Mouse (Mus musculus) hindbrain, embryonic 10.5 days (tissue): ENCODE measurements around the gene Ccdc146. TPM values are rescaled to one million over a fixed set of nuclear protein-coding genes. Genes with fewer than 3 reads are reported as not detected.

Experiments
- DNase-seq: peaks from one replicate; pipeline ENCODE4 v3.0.0-alpha.2; 2017; ENCODE audit warnings: low spot score
- H3K27ac ChIP-seq: fragments of 300-500 bp; sonication (generic); 2 replicates; pipeline ENCODE4 v1.5.1; 2016; ENCODE audit warnings: mild to moderate bottlenecking, moderate library complexity
- H3K27me3 ChIP-seq: fragments of 300-500 bp; sonication (generic); 2 replicates; pipeline ENCODE4 v1.6.1; 2016; ENCODE audit warnings: mild to moderate bottlenecking; ENCODE audit not compliant: poor library complexity, insufficient read depth, severe bottlenecking
- H3K36me3 ChIP-seq: fragments of 300-500 bp; sonication (generic); 2 replicates; pipeline ENCODE4 v1.6.1; 2016; ENCODE audit warnings: mild to moderate bottlenecking, moderate library complexity
- H3K4me1 ChIP-seq: fragments of 300-500 bp; sonication (generic); replicated peaks from 2 replicates; pipeline ENCODE4 v1.6.1; 2016; ENCODE audit warnings: mild to moderate bottlenecking
- H3K4me3 ChIP-seq: fragments of 300-500 bp; sonication (generic); 2 replicates; pipeline ENCODE4 v1.5.1; 2016; ENCODE audit warnings: mild to moderate bottlenecking, moderate library complexity
- H3K9me3 ChIP-seq: fragments of 300-500 bp; sonication (generic); 2 replicates; pipeline ENCODE4 v1.6.1; 2016; ENCODE audit warnings: mild to moderate bottlenecking, moderate library complexity
- WGBS: fragments of 180-500 bp; shearing (Covaris S2); methylation state at CpG from one replicate; pipeline ENCODE4 v1.1.7; 2016; 5-methylcytosine and 5-hydroxymethylcytosine counted together
- polyA plus RNA-seq: library from polyadenylated mRNA; unstranded; fragments of >200 nt; fragmentation: Nextera tagmentation; extraction: Ambion mirVana; gene quantifications from 2 replicates; pipeline ENCODE4 v1.2.1, GENCODE M21; 2016

Gene Ccdc146
- polyA plus RNA-seq, 1 experiment from 2014 or later = 1.3 TPM

GRCm38 (mm10) chr5:21383392-21384251 lies 40.9 kb downstream of the Ccdc146 start:
- H3K9me3 ChIP-seq = no peaks in the 10 kb centered on the region
- no peak for DNase-seq
- no peak overlapping the region for H3K27ac ChIP-seq
- no peaks in the 10 kb centered on the region for H3K27me3 ChIP-seq
- H3K36me3 ChIP-seq = no peaks in the 10 kb centered on the region
- 47% methylated on average over 14 of the region's 14 CpGs for WGBS
- peaks cover 8% of the 10 kb centered on the region for H3K4me1 ChIP-seq
- no peak overlapping the region for H3K4me3 ChIP-seq

GRCm38 (mm10) chr5:21382678-21383077 lies 41.8 kb downstream of the Ccdc146 start:
- WGBS = 76% methylated on average over 6 of the region's 6 CpGs
- no peaks in the 10 kb centered on the region for H3K27me3 ChIP-seq
- no peaks in the 10 kb centered on the region for H3K36me3 ChIP-seq
- no peaks in the 10 kb centered on the region for H3K9me3 ChIP-seq
- H3K4me3 ChIP-seq = no peak overlapping the region
- H3K27ac ChIP-seq = no peak overlapping the region
- no peak for DNase-seq
- H3K4me1 ChIP-seq = peaks cover 8% of the 10 kb centered on the region

- no peak for DNase-seq
- Histone ChIP-seq H3K27me3 (no peaks in the 10 kb centered on the region), H3K27ac (no peak overlapping the region), H3K4me1 (peaks cover 8% of the 10 kb centered on the region), H3K36me3 (no peaks in the 10 kb centered on the region), H3K4me3 (no peak overlapping the region), H3K9me3 (no peaks in the 10 kb centered on the region)
- 77% methylated on average over 6 of the region's 6 CpGs for WGBS
Measured at GRCm38 (mm10) chr5:21381986-21382385, 42.5 kb downstream of the Ccdc146 start.

- whole genome bisulfite sequencing = 83% methylated on average over 2 of the region's 2 CpGs
- no peaks in the 10 kb centered on the region for H3K9me3 ChIP-seq
- H3K4me3 ChIP-seq = no peak overlapping the region
- H3K4me1 ChIP-seq = peaks cover 1% of the 10 kb centered on the region
- DNase-seq = no peak
- H3K27me3 ChIP-seq = peaks cover 6% of the 10 kb centered on the region; the same call in 1 of the 2 replicates
- H3K27ac ChIP-seq = no peak overlapping the region
- no peaks in the 10 kb centered on the region for H3K36me3 ChIP-seq
Measured at GRCm38 (mm10) chr5:21378397-21378796, 46.1 kb downstream of the Ccdc146 start.

GRCm38 (mm10) chr5:21376935-21377334 lies 47.5 kb downstream of the Ccdc146 start:
- Histone ChIP-seq H3K4me1 (peaks cover 14% of the 10 kb centered on the region; the same call in 1 of the 2 replicates), H3K4me3 (no peak overlapping the region), H3K27ac (no peak overlapping the region), H3K36me3 (no peaks in the 10 kb centered on the region), H3K27me3 (peaks cover 12% of the 10 kb centered on the region; the same call in 1 of the 2 replicates), H3K9me3 (no peaks in the 10 kb centered on the region)
- 71% methylated on average over 4 of the region's 4 CpGs for WGBS
- no peak for DNase-seq

- peak overlapping the region; percentile 62 for H3K4me3 ChIP-seq
- H3K27me3 ChIP-seq = peaks cover 12% of the 10 kb centered on the region; the same call in 1 of the 2 replicates
- DNase-seq = no peak
- WGBS = 75% methylated on average over 7 of the region's 7 CpGs
- H3K36me3 ChIP-seq = no peaks in the 10 kb centered on the region
- peaks cover 16% of the 10 kb centered on the region; the same call in 1 of the 2 replicates for H3K4me1 ChIP-seq
- H3K9me3 ChIP-seq = no peaks in the 10 kb centered on the region
- peak overlapping the region; percentile 88 for H3K27ac ChIP-seq
Measured at GRCm38 (mm10) chr5:21373180-21373518, 51.3 kb downstream of the Ccdc146 start.

- WGBS = 4% methylated on average over 31 of the region's 31 CpGs
- Histone ChIP-seq H3K9me3 (no peaks in the 10 kb centered on the region), H3K4me3 (peak within 1 kb of the TSS; percentile 62), H3K27ac (peak within 1 kb of the TSS; percentile 88), H3K27me3 (peaks cover 12% of the 10 kb centered on the region; the same call in 1 of the 2 replicates), H3K4me1 (peaks cover 16% of the 10 kb centered on the region; the same call in 1 of the 2 replicates), H3K36me3 (no peaks in the 10 kb centered on the region)
- DNase-seq = peak; percentile 83
Measured at GRCm38 (mm10) chr5:21372493-21373179, 51.8 kb downstream of the Ccdc146 start, which contains the start of gene Fgl2. Gene Fgl2, plus strand, starts transcription at chr5:21372642.

GRCm38 (mm10) chr5:21371920-21372319 lies 52.6 kb downstream of the Ccdc146 start:
- Histone ChIP-seq H3K36me3 (no peaks in the 10 kb centered on the region), H3K27ac (peak overlapping the region; percentile 88; the same call in 1 of the 2 replicates), H3K4me3 (peak overlapping the region; percentile 62), H3K4me1 (peaks cover 16% of the 10 kb centered on the region; the same call in 1 of the 2 replicates), H3K9me3 (no peaks in the 10 kb centered on the region), H3K27me3 (peaks cover 12% of the 10 kb centered on the region; the same call in 1 of the 2 replicates)
- 40% methylated on average over 5 of the region's 5 CpGs for WGBS
- DNase-seq = no peak

GRCm38 (mm10) chr5:21370218-21370947 lies 54.1 kb downstream of the Ccdc146 start:
- Histone ChIP-seq H3K27ac (no peak overlapping the region), H3K36me3 (no peaks in the 10 kb centered on the region), H3K4me3 (no peak overlapping the region), H3K4me1 (peaks cover 16% of the 10 kb centered on the region; the same call in 1 of the 2 replicates), H3K27me3 (peaks cover 12% of the 10 kb centered on the region; the same call in 1 of the 2 replicates), H3K9me3 (no peaks in the 10 kb centered on the region)
- no peak for DNase-seq
- 91% methylated on average over 5 of the region's 5 CpGs for WGBS

GRCm38 (mm10) chr5:21367514-21367913 lies 57.0 kb downstream of the Ccdc146 start:
- Histone ChIP-seq H3K4me3 (no peak overlapping the region), H3K27ac (no peak overlapping the region), H3K9me3 (no peaks in the 10 kb centered on the region), H3K27me3 (no peaks in the 10 kb centered on the region), H3K4me1 (peaks cover 8% of the 10 kb centered on the region; the same call in 1 of the 2 replicates), H3K36me3 (no peaks in the 10 kb centered on the region)
- DNase-seq = no peak
- 42% methylated on average over 2 of the region's 2 CpGs for WGBS

- H3K9me3 ChIP-seq = no peaks in the 10 kb centered on the region
- H3K36me3 ChIP-seq = no peaks in the 10 kb centered on the region
- DNase-seq = no peak
- 65% methylated on average over 4 of the region's 4 CpGs for WGBS
- H3K4me3 ChIP-seq = no peak overlapping the region
- H3K4me1 ChIP-seq = no peaks in the 10 kb centered on the region
- no peaks in the 10 kb centered on the region for H3K27me3 ChIP-seq
- no peak overlapping the region for H3K27ac ChIP-seq
Measured at GRCm38 (mm10) chr5:21366338-21367053, 58.0 kb downstream of the Ccdc146 start.

GRCm38 (mm10) chr5:21363343-21363742 lies 61.1 kb downstream of the Ccdc146 start:
- 85% methylated on average over 3 of the region's 3 CpGs for WGBS
- Histone ChIP-seq H3K27me3 (no peaks in the 10 kb centered on the region), H3K4me1 (no peaks in the 10 kb centered on the region)

More at GRCm38 (mm10) chr5:21363343-21363742, 61.1 kb downstream of the Ccdc146 start:
- Histone ChIP-seq H3K4me3 (no peak overlapping the region), H3K9me3 (no peaks in the 10 kb centered on the region), H3K36me3 (no peaks in the 10 kb centered on the region), H3K27ac (no peak overlapping the region)
- no peak for DNase-seq
